Mouse (Mus musculus) liver, embryonic 14.5 days (tissue): ENCODE data around the gene Gm10639.

Experiments
- CTCF ChIP-seq: IDR thresholded peaks from 2 replicates; pipeline ENCODE4 v1.5.1; 2016; ENCODE audit warnings: antibody characterized with exemption, low read depth, control low read depth
- EP300 ChIP-seq: IDR thresholded peaks from 2 replicates; pipeline ENCODE4 v1.6.1; 2016; ENCODE audit warnings: antibody characterized with exemption, low read depth

DNA sequence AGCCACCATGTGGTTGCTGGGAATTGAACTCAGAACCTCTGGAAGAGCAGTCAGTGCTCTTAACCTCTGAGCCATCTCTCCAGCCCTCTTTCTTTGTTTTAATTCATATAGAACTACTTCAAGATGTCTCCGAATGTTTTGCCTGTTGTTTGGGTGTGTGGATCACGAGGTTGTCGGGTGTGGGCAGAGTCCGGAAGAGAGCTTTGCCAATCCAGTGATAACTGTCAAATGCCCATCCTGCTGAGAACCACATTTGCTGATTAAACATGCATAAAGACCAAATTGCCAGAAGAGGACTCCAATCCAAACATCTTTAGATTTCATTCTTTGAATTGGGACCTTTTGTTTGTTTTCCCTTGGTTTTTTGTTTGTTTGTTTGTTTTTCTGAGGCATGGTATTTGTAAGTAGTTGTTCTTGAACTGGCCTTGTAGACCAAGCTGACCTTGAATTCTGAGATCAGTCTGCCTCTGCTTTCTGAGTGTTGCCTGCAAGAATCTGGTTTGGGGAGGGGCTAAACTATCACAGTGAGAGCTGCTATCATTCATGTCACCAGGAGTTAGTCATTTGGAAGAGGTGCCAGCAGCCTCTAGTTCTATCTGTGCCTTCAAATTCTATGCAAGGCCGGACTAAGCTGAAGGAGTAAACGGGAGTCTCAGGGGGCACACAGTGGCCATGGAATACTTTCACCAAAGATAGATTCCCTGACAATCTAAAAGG, 61.9 kb downstream of the Gm10639 start:
- TF ChIP-seq CTCF (no peak), EP300 (no peak)
